Mouse (Mus musculus): ENCODE measurements around the gene Gm14412. TPM values are rescaled to one million over a fixed set of nuclear protein-coding genes. Genes with fewer than 3 reads are reported as not detected.
"Not testable (repeated sequence)": the region's sequence is repeated elsewhere in the genome, so short reads cannot be mapped to it uniquely, and the experiment has no call there.

Gm14412 gene
- 1 to 10 TPM; 2.1 to 2.7 TPM for total RNA-seq (2021)
- long read RNA-seq, experiment 1, result 0 reads
- long read RNA-seq, experiment 2, result 0 reads

GRCm38 (mm10) chr2:177324257-177324733 lies at the start of gene Gm14412:
Gene Gm14412 (minus strand): TSS chr2:177324307.
- DNase-seq (ENCODE audit: low spot score in 2 of 2), result not testable (repeated sequence)

- DNase-seq (ENCODE audit: low spot score in 2 of 2), result not testable (repeated sequence)
Measured at GRCm38 (mm10) chr2:177329661-177330292, 5.7 kb upstream of the Gm14412 start.

- DNase-seq (ENCODE audit: low spot score in 2 of 2), result not testable (repeated sequence)
Measured at GRCm38 (mm10) chr2:177321361-177321760, 2.7 kb downstream of the Gm14412 start.

GRCm38 (mm10) chr2:177320786-177321320 lies 3.3 kb downstream of the Gm14412 start:
- not testable (repeated sequence) for DNase-seq (ENCODE audit: low spot score in 2 of 2)

GRCm38 (mm10) chr2:177318996-177319395 lies 5.1 kb downstream of the Gm14412 start:
- DNase-seq (ENCODE audit: low spot score in 2 of 2), result no peak

- not testable (repeated sequence) for DNase-seq (ENCODE audit: low spot score in 2 of 2)
Measured at GRCm38 (mm10) chr2:177309627-177310026, 14.5 kb downstream of the Gm14412 start.

- not testable (repeated sequence) for DNase-seq (ENCODE audit: low spot score in 2 of 2)
Measured at GRCm38 (mm10) chr2:177304980-177305379, 19.1 kb downstream of the Gm14412 start.

GRCm38 (mm10) chr2:177283701-177284100 lies 40.4 kb downstream of the Gm14412 start:
- DNase-seq (ENCODE audit: low spot score in 2 of 2), result not testable (repeated sequence)

GRCm38 (mm10) chr2:177277754-177278153 lies 46.4 kb downstream of the Gm14412 start:
- not testable (repeated sequence) for DNase-seq (ENCODE audit: low spot score in 2 of 2)

- DNase-seq (ENCODE audit: low spot score in 2 of 2), result not testable (repeated sequence)
Measured at GRCm38 (mm10) chr2:177272237-177272636, 51.9 kb downstream of the Gm14412 start.

GRCm38 (mm10) chr2:177266936-177267335 lies 57.2 kb downstream of the Gm14412 start, which contains the start of gene Gm14409:
Gene Gm14409 (minus strand): TSS chr2:177267036.
- not testable (repeated sequence) for DNase-seq (ENCODE audit: low spot score in 2 of 2)

Other genes starting within 250 kb of the Gm14412 start
- gene Gm14401, start 250.0 kb downstream of the Gm14412 start, total RNA-seq (2021), result 1 to 10 TPM in 1 of 2 experiments, under 1 TPM in 1; 0.79 to 1.4 TPM
- 10 to 100 TPM; 48.8 to 49.9 TPM for gene Gm14410, start 117.9 kb downstream of the Gm14412 start, total RNA-seq (2021)
- 1 to 10 TPM; 1.4 to 1.5 TPM for gene Gm14409, start 57.3 kb downstream of the Gm14412 start, total RNA-seq (2021)
- gene Gm14418, start 74.0 kb upstream of the Gm14412 start, total RNA-seq (2021), result 10 to 100 TPM; 21.3 to 22.5 TPM
- 10 to 100 TPM; 44.8 to 48.2 TPM for gene Zfp970, start 140.4 kb upstream of the Gm14412 start, total RNA-seq (2021)
- gene Gm14403, start 173.9 kb upstream of the Gm14412 start, total RNA-seq (2021), result 10 to 100 TPM; 35.3 to 37.2 TPM